Mouse (Mus musculus) intestine, embryonic 16.5 days (tissue): ENCODE data around the gene Cd274. TPM values are rescaled to one million over a fixed set of nuclear protein-coding genes. Genes with fewer than 3 reads are reported as not detected.

ENCODE experiments used
- ATAC-seq: fragments of 200-750 bp; cut with Nextera tagmentation; 2 replicates; pipeline ENCODE4 v1.8.0; 2017; ENCODE audit warnings: moderate TSS enrichment, moderate library complexity
- H3K27ac ChIP-seq: fragments of 300-500 bp; sonication (generic); 2 replicates; pipeline ENCODE4 v1.5.1; 2014; ENCODE audit warnings: mild to moderate bottlenecking, low read length
- H3K27me3 ChIP-seq: fragments of 300-500 bp; sonication (generic); replicated peaks from 2 replicates; pipeline ENCODE4 v1.6.1; 2014; ENCODE audit warnings: low read length, control low read depth, mixed read lengths; ENCODE audit not compliant: control insufficient read depth, insufficient read depth
- H3K36me3 ChIP-seq: fragments of 300-500 bp; sonication (generic); 2 replicates; pipeline ENCODE4 v1.6.1; 2014; ENCODE audit warnings: low read length, control low read depth; ENCODE audit not compliant: control insufficient read depth, insufficient read depth
- H3K4me1 ChIP-seq: fragments of 300-500 bp; sonication (generic); 2 replicates; pipeline ENCODE4 v1.6.1; 2014; ENCODE audit warnings: low read length, control low read depth, mixed read lengths; ENCODE audit not compliant: control insufficient read depth, insufficient read depth
- H3K4me2 ChIP-seq: fragments of 300-500 bp; sonication (generic); 2 replicates; pipeline ENCODE4 v1.6.1; 2014; ENCODE audit warnings: low read depth, low read length, control low read depth
- H3K4me3 ChIP-seq: fragments of 300-500 bp; sonication (generic); 2 replicates; pipeline ENCODE4 v1.5.1; 2014; ENCODE audit warnings: mild to moderate bottlenecking, low read length
- H3K9ac ChIP-seq: fragments of 300-500 bp; sonication (generic); 2 replicates; pipeline ENCODE4 v1.6.1; 2014; ENCODE audit warnings: low read depth, low read length
- H3K9me3 ChIP-seq: fragments of 300-500 bp; sonication (generic); 2 replicates; pipeline ENCODE4 v1.6.1; 2016; ENCODE audit warnings: low read length, control low read depth; ENCODE audit not compliant: control insufficient read depth
- WGBS: fragments of 180-500 bp; shearing (Covaris S2); extraction: QIAGEN DNeasy Blood & Tissue Kit; methylation state at CpG from one replicate; pipeline ENCODE4 v1.1.7; 2014; 5-methylcytosine and 5-hydroxymethylcytosine counted together
- polyA plus RNA-seq: library from polyadenylated mRNA; unstranded; fragments of >200 nt; fragmentation: Nextera tagmentation; extraction: Ambion mirVana; gene quantifications from 2 replicates; pipeline ENCODE4 v1.2.1, GENCODE M21; 2015

The Cd274 gene
- polyA plus RNA-seq, 1 experiment from 2014 or later = 0.51 TPM

- Histone ChIP-seq H3K4me1 (0 out of 2 replicates have a peak, but pooled peaks cover 3% of the 10 kb centered on the region), H3K9me3 (no peaks in the 10 kb centered on the region), H3K27me3 (no peaks in the 10 kb centered on the region), H3K4me3 (no peak overlapping the region), H3K9ac (no peak overlapping the region), H3K36me3 (no peaks in the 10 kb centered on the region), H3K27ac (no peak overlapping the region), H3K4me2 (no peak overlapping the region)
- no peak for ATAC-seq
- 76% methylated on average over 7 of the region's 7 CpGs for WGBS
Observed at GRCm38 (mm10) chr19:29370545-29371283, 3.5 kb downstream of the Cd274 start.

GRCm38 (mm10) chr19:29371284-29372081 lies 4.2 kb downstream of the Cd274 start:
- no peaks in the 10 kb centered on the region for H3K9me3 ChIP-seq
- peak overlapping the region; percentile 12; the same call in 1 of the 2 replicates for H3K4me3 ChIP-seq
- 0 out of 2 replicates have a peak, but pooled peaks cover 3% of the 10 kb centered on the region for H3K4me1 ChIP-seq
- peak overlapping the region; percentile 38 for H3K4me2 ChIP-seq
- 62% methylated on average over 18 of the region's 18 CpGs for WGBS
- no peak for ATAC-seq
- peak overlapping the region; percentile 48 for H3K27ac ChIP-seq
- H3K36me3 ChIP-seq = no peaks in the 10 kb centered on the region
- no peaks in the 10 kb centered on the region for H3K27me3 ChIP-seq
- peak overlapping the region; percentile 18; the same call in 1 of the 2 replicates for H3K9ac ChIP-seq

GRCm38 (mm10) chr19:29372138-29372537 lies 4.9 kb downstream of the Cd274 start:
- H3K27ac ChIP-seq = peak overlapping the region; percentile 48; the same call in 1 of the 2 replicates
- H3K9ac ChIP-seq = peak overlapping the region; percentile 18; the same call in 1 of the 2 replicates
- H3K27me3 ChIP-seq = no peaks in the 10 kb centered on the region
- peak overlapping the region; percentile 12; the same call in 1 of the 2 replicates for H3K4me3 ChIP-seq
- H3K4me1 ChIP-seq = no peaks in the 10 kb centered on the region
- no peaks in the 10 kb centered on the region for H3K9me3 ChIP-seq
- ATAC-seq = peak; percentile 41
- WGBS = 45% methylated on average over 4 of the region's 4 CpGs
- H3K36me3 ChIP-seq = no peaks in the 10 kb centered on the region
- H3K4me2 ChIP-seq = peak overlapping the region; percentile 38

GRCm38 (mm10) chr19:29372621-29373020 lies 5.4 kb downstream of the Cd274 start:
- Histone ChIP-seq H3K27ac (no peak overlapping the region), H3K9me3 (no peaks in the 10 kb centered on the region), H3K4me2 (no peak overlapping the region), H3K4me1 (no peaks in the 10 kb centered on the region), H3K9ac (no peak overlapping the region), H3K27me3 (no peaks in the 10 kb centered on the region), H3K4me3 (no peak overlapping the region), H3K36me3 (no peaks in the 10 kb centered on the region)
- 85% methylated on average over 3 of the region's 3 CpGs for WGBS
- ATAC-seq = no peak

GRCm38 (mm10) chr19:29373438-29373837 lies 6.2 kb downstream of the Cd274 start:
- WGBS = 41% methylated on average over 11 of the region's 11 CpGs
- H3K9ac ChIP-seq = 0 out of 2 replicates have a peak overlapping the region, but pooled peaks have one; percentile 29
- no peak overlapping the region for H3K4me3 ChIP-seq
- no peak for ATAC-seq
- H3K27me3 ChIP-seq = no peaks in the 10 kb centered on the region
- H3K4me2 ChIP-seq = no peak overlapping the region
- no peaks in the 10 kb centered on the region for H3K9me3 ChIP-seq
- H3K36me3 ChIP-seq = no peaks in the 10 kb centered on the region
- H3K4me1 ChIP-seq = no peaks in the 10 kb centered on the region
- H3K27ac ChIP-seq = no peak overlapping the region

- ATAC-seq = no peak
- Histone ChIP-seq H3K27ac (no peak overlapping the region), H3K27me3 (no peaks in the 10 kb centered on the region), H3K36me3 (no peaks in the 10 kb centered on the region), H3K4me3 (no peak overlapping the region), H3K9ac (no peak overlapping the region), H3K4me1 (no peaks in the 10 kb centered on the region), H3K4me2 (no peak overlapping the region), H3K9me3 (no peaks in the 10 kb centered on the region)
- 91% methylated on average over 9 of the region's 9 CpGs for WGBS
Observed at GRCm38 (mm10) chr19:29374947-29375346, 7.7 kb downstream of the Cd274 start.

GRCm38 (mm10) chr19:29376382-29376781 lies 9.1 kb downstream of the Cd274 start:
- no peaks in the 10 kb centered on the region for H3K36me3 ChIP-seq
- no peak overlapping the region for H3K4me2 ChIP-seq
- no peaks in the 10 kb centered on the region for H3K27me3 ChIP-seq
- 75% methylated on average over 3 of the region's 3 CpGs for WGBS
- no peak overlapping the region for H3K4me3 ChIP-seq
- no peaks in the 10 kb centered on the region for H3K4me1 ChIP-seq
- H3K9ac ChIP-seq = no peak overlapping the region
- H3K27ac ChIP-seq = no peak overlapping the region
- no peaks in the 10 kb centered on the region for H3K9me3 ChIP-seq
- no peak for ATAC-seq

GRCm38 (mm10) chr19:29379839-29380603 lies 12.8 kb downstream of the Cd274 start:
- Histone ChIP-seq H3K4me3 (no peak overlapping the region), H3K4me2 (no peak overlapping the region), H3K4me1 (no peaks in the 10 kb centered on the region), H3K27me3 (no peaks in the 10 kb centered on the region), H3K27ac (no peak overlapping the region), H3K9ac (no peak overlapping the region), H3K9me3 (no peaks in the 10 kb centered on the region), H3K36me3 (no peaks in the 10 kb centered on the region)
- no peak for ATAC-seq
- 82% methylated on average over 14 of the region's 14 CpGs for WGBS

- Histone ChIP-seq H3K9ac (no peak overlapping the region), H3K4me1 (no peaks in the 10 kb centered on the region), H3K27ac (no peak overlapping the region), H3K9me3 (no peaks in the 10 kb centered on the region), H3K36me3 (no peaks in the 10 kb centered on the region), H3K4me2 (no peak overlapping the region), H3K27me3 (no peaks in the 10 kb centered on the region), H3K4me3 (no peak overlapping the region)
- ATAC-seq = no peak
- WGBS = 93% methylated on average over 5 of the region's 5 CpGs
Observed at GRCm38 (mm10) chr19:29383368-29383767, 16.1 kb downstream of the Cd274 start.
